Mouse (Mus musculus): ENCODE results near the gene Gabpb2. TPM values are rescaled to one million over a fixed set of nuclear protein-coding genes. Genes with fewer than 3 reads are reported as not detected.

Gabpb2 gene
- 3.1 and 4.6 TPM in 2 replicates for polyA plus RNA-seq (2015; fragmentation: Nextera tagmentation; extraction: Ambion mirVana)

DNA sequence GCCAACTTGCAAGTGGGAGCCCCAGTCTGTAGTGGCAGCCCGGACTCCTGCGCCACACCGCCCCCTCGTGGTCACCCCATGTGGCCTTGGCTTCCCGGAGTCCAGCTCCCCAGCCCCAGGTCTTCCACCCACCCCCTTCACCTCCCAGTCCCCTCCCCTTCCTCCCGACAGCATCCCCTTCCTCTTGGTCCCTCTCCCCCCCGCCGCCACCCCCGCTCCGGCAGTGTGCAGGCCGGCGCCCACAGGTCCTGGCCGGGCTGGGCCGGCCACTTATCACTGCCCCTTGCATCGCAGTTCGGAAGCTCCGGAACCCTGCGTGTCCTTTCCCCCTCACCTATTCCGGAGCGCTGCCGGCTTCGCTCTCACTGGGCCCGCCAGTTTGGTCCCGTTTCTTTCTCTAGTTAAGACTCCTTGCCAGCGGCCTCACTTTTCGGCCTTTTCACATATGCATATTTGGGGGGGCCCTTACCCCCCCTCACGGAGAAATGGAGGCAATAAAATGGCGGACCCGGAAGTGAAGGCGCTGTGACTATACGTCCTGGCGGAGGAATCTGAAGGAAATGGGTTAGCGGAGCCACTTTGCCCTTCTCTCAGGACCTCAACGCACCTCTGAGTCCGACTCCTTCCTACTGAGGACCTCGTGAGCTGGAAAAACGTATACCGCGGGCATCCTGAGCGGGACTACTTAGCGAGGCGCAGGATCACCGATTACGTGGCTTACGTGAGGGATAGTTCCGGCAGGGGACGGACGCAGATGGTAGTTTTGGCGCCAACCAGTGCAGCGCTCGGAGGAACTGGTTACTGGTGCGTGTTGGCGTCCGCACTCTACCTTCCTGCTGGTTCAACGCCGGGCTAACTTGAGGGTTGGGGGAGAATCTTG is at the start of gene Gabpb2:
Gabpb2 (minus strand) TSS at position 662 of the 880 bp plus-strand sequence.
- H3K36me3 ChIP-seq (ENCODE audit: control insufficient read depth, insufficient read depth) = peaks cover 17% of the 10 kb centered on the region
- 0 out of 2 replicates have a peak, but pooled peaks cover 4% of the 10 kb centered on the region for H3K4me1 ChIP-seq (replicated peaks; ENCODE audit: control insufficient read depth, insufficient read depth, low read length)
- H3K27ac ChIP-seq (ENCODE audit: low read depth, low read length) = peak within 1 kb of the TSS; percentile 99
- H3K27me3 ChIP-seq (replicated peaks; ENCODE audit: control insufficient read depth, insufficient read depth, low read length) = no peaks in the 10 kb centered on the region
- peak; percentile 94 for TF ChIP-seq CTCF (IDR thresholded peaks at IDR 0.05; ENCODE audit: low read depth)
- peak within 1 kb of the TSS; percentile 87 for H3K4me3 ChIP-seq (ENCODE audit: low read depth, low read length)
- ATAC-seq = peak; percentile 86
- no peaks in the 10 kb centered on the region for H3K9me3 ChIP-seq (ENCODE audit: control insufficient read depth)
- WGBS = under 1% methylated on average over 54 of the region's 56 CpGs
- H3K9ac ChIP-seq (ENCODE audit: low read depth, low read length) = peak within 1 kb of the TSS; percentile 97
- H3K4me2 ChIP-seq (replicated peaks; ENCODE audit: low read depth) = peak within 1 kb of the TSS; percentile 65

DNA sequence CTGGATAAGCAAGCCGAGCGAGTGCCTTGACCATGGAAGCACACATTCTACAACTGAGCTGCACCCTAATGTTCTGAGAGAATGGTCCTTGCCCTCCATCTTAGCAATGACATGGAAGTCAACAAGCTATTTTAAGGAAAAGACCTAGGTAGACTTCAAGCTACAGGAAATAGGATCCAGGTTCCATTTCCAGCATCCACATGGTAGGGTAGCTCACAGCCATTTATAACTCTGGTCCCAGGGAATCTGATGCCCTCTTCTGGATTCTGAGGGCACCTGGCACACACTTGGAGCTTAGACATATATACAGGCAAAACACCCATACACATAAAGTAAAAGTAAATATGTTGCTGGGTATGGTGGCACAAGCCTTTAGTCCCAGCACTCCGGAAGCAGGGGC is 48.3 kb upstream of the Gabpb2 start:
- no peak for TF ChIP-seq CTCF (IDR thresholded peaks at IDR 0.05; ENCODE audit: low read depth)
- Histone ChIP-seq H3K4me1 (replicated peaks; ENCODE audit: control insufficient read depth, insufficient read depth, low read length) (no peaks in the 10 kb centered on the region), H3K4me3 (ENCODE audit: low read depth, low read length) (no peak overlapping the region), H3K27ac (ENCODE audit: low read depth, low read length) (no peak overlapping the region), H3K36me3 (ENCODE audit: control insufficient read depth, insufficient read depth) (peaks cover 26% of the 10 kb centered on the region), H3K4me2 (replicated peaks; ENCODE audit: low read depth) (no peak overlapping the region), H3K27me3 (replicated peaks; ENCODE audit: control insufficient read depth, insufficient read depth, low read length) (no peaks in the 10 kb centered on the region), H3K9me3 (ENCODE audit: control insufficient read depth) (no peaks in the 10 kb centered on the region), H3K9ac (ENCODE audit: low read depth, low read length) (no peak overlapping the region)
- WGBS = 92% methylated on average over 3 of the region's 3 CpGs
- ATAC-seq = no peak

DNA sequence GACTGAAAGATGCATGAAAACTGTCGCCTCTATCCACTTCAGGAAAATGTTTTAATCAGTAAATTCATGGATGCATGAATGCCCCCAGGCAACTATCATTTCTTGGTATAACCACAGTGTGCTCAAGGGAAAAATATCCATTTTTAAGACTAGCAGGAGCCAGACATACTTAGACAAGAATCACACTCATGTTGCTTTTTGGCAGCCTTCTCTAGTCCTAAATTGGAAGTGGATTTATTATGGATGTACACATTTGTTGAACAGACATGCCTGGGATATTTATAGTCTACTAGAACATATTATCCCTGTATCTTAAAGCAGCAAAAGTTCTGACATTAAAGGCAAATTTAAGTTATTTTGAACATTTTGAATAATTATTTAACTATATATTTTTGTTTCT is 47.0 kb upstream of the Gabpb2 start:
- ATAC-seq = no peak
- no peak for TF ChIP-seq CTCF (IDR thresholded peaks at IDR 0.05; ENCODE audit: low read depth)
- Histone ChIP-seq H3K36me3 (ENCODE audit: control insufficient read depth, insufficient read depth) (peaks cover 29% of the 10 kb centered on the region), H3K4me1 (replicated peaks; ENCODE audit: control insufficient read depth, insufficient read depth, low read length) (no peaks in the 10 kb centered on the region), H3K4me2 (replicated peaks; ENCODE audit: low read depth) (no peak overlapping the region), H3K27ac (ENCODE audit: low read depth, low read length) (no peak overlapping the region), H3K9ac (ENCODE audit: low read depth, low read length) (no peak overlapping the region), H3K4me3 (ENCODE audit: low read depth, low read length) (no peak overlapping the region), H3K27me3 (replicated peaks; ENCODE audit: control insufficient read depth, insufficient read depth, low read length) (no peaks in the 10 kb centered on the region), H3K9me3 (ENCODE audit: control insufficient read depth) (no peaks in the 10 kb centered on the region)
- WGBS = 84% methylated on average over 1 of the region's 1 CpGs

DNA sequence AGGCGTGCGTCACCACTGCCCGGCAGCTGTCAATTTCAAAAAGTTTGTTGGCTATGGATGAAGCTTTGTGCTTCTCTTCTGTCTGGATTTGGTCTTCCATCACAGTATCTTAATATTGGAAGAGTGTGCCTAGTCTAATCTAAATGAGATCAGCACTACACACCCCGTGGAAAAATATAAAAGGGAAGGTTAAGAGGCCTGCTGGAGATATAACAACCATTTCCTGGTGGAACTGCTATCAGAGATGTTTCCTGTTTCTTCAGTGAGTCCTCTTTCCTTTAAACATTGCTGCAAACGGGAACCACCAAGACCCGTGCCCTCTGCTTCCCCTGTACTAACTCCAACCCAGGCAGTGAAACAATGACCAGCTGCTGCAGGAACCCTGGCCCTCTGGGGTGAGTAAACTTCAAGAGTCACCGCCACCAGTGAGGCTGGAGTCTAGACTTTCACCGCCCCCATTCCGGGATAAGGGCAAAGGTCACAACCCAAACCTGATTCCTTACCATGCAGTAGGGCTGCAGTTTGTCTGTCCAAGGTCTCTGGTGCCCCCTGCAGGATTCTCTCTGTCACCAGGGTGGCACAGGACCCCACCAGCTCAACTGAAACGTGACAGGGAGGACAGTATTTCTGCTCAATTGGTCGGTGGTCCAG is 45.5 kb upstream of the Gabpb2 start:
- peak; percentile 91 for TF ChIP-seq CTCF (IDR thresholded peaks at IDR 0.05; ENCODE audit: low read depth)
- Histone ChIP-seq H3K9ac (ENCODE audit: low read depth, low read length) (no peak overlapping the region), H3K9me3 (ENCODE audit: control insufficient read depth) (no peaks in the 10 kb centered on the region), H3K4me2 (replicated peaks; ENCODE audit: low read depth) (peak overlapping the region; percentile 51), H3K36me3 (ENCODE audit: control insufficient read depth, insufficient read depth) (peaks cover 37% of the 10 kb centered on the region), H3K27me3 (replicated peaks; ENCODE audit: control insufficient read depth, insufficient read depth, low read length) (no peaks in the 10 kb centered on the region), H3K4me3 (ENCODE audit: low read depth, low read length) (no peak overlapping the region), H3K27ac (ENCODE audit: low read depth, low read length) (peak overlapping the region; percentile 30), H3K4me1 (replicated peaks; ENCODE audit: control insufficient read depth, insufficient read depth, low read length) (no peaks in the 10 kb centered on the region)
- WGBS = 38% methylated on average over 11 of the region's 11 CpGs
- ATAC-seq = peak; percentile 84

DNA sequence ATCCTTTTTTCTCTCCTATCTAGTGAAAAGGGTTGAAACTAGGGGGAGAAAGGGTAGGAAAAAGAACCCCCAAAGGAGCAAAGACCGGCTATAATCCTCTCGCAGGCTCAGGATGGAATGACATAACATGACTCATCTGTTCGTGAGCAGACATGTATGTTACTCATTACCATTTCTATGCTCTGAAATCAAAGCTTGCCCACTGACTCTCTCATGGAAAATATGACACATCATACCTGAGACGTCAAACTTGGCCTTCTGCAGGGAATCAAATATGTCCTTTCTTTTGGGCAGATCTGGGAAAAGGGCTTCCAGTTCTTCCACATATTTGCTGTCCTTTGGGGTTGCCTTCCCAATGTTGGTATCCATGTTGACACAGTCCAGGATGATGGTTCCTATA is 44.3 kb upstream of the Gabpb2 start:
- Histone ChIP-seq H3K9me3 (ENCODE audit: control insufficient read depth) (no peaks in the 10 kb centered on the region), H3K27me3 (replicated peaks; ENCODE audit: control insufficient read depth, insufficient read depth, low read length) (no peaks in the 10 kb centered on the region), H3K9ac (ENCODE audit: low read depth, low read length) (no peak overlapping the region), H3K27ac (ENCODE audit: low read depth, low read length) (no peak overlapping the region), H3K4me2 (replicated peaks; ENCODE audit: low read depth) (no peak overlapping the region), H3K4me3 (ENCODE audit: low read depth, low read length) (no peak overlapping the region), H3K4me1 (replicated peaks; ENCODE audit: control insufficient read depth, insufficient read depth, low read length) (no peaks in the 10 kb centered on the region), H3K36me3 (ENCODE audit: control insufficient read depth, insufficient read depth) (peaks cover 43% of the 10 kb centered on the region)
- 91% methylated on average over 4 of the region's 4 CpGs for WGBS
- no peak for ATAC-seq
- no peak for TF ChIP-seq CTCF (IDR thresholded peaks at IDR 0.05; ENCODE audit: low read depth)

DNA sequence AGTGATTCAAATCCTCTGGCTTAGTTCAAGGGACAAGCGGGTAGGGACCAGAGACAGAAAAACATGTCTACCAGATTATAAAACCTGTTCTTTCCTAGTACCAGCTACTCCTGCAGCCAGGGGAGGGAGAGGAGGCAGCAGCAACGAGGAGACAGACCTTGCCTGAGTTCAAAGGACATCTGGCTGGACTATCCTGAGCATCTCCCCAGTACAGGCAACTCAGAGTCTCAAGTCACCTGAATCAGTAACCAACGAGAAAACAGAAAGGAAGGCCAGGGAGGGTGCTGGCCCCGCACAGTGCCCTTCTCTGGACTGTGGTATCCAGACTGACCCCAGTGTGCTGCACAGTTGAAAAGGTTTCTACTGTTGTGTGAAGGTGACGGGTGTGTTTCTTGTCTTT is 39.2 kb upstream of the Gabpb2 start:
- H3K4me2 ChIP-seq (replicated peaks; ENCODE audit: low read depth) = no peak overlapping the region
- no peak for ATAC-seq
- no peak for TF ChIP-seq CTCF (IDR thresholded peaks at IDR 0.05; ENCODE audit: low read depth)
- no peaks in the 10 kb centered on the region for H3K27me3 ChIP-seq (replicated peaks; ENCODE audit: control insufficient read depth, insufficient read depth, low read length)
- no peaks in the 10 kb centered on the region for H3K9me3 ChIP-seq (ENCODE audit: control insufficient read depth)
- 80% methylated on average over 5 of the region's 5 CpGs for WGBS
- no peaks in the 10 kb centered on the region for H3K4me1 ChIP-seq (replicated peaks; ENCODE audit: control insufficient read depth, insufficient read depth, low read length)
- H3K9ac ChIP-seq (ENCODE audit: low read depth, low read length) = no peak overlapping the region
- no peak overlapping the region for H3K4me3 ChIP-seq (ENCODE audit: low read depth, low read length)
- peaks cover 63% of the 10 kb centered on the region for H3K36me3 ChIP-seq (ENCODE audit: control insufficient read depth, insufficient read depth)
- no peak overlapping the region for H3K27ac ChIP-seq (ENCODE audit: low read depth, low read length)

Data from intestine, postnatal 0 days (tissue).